Mouse (Mus musculus): ENCODE measurements around the gene Tmem131. TPM values are rescaled to one million over a fixed set of nuclear protein-coding genes. Genes with fewer than 3 reads are reported as not detected.

Gene Tmem131
- polyA plus RNA-seq, 1 experiment from 2014 or later, result 12.2 TPM

DNA sequence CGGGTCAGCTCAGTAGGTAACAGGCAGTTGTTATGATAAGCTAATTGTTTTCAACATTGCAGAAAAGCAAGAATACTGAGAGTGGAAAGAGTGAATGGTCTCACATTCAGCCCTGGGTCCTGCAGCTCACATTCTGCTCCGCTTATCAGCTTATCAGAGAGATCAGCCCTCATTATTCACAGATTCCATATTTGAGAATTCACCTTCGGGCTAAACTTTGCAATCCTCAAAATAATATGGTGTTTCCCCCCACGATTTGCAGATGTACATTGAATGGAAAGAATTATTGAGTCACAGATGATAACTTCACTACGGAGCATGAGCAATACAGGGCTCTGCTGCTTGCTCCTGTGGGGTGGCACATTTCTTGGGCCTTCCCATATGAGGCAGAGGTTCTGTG, 174.7 kb downstream of the Tmem131 start:
- H3K9ac ChIP-seq (ENCODE audit: low read length), result no peak overlapping the region
- no peak overlapping the region for H3K4me3 ChIP-seq (ENCODE audit: low read depth, low read length)
- ATAC-seq (no peak), DNase-seq (ENCODE audit: low spot score) (no peak)
- no peaks in the 10 kb centered on the region for H3K9me3 ChIP-seq (replicated peaks; ENCODE audit: control insufficient read depth, low read length)
- H3K27me3 ChIP-seq (replicated peaks; ENCODE audit: control insufficient read depth, insufficient read depth, low read length), result no peaks in the 10 kb centered on the region
- 84% methylated on average over 5 of the region's 5 CpGs for WGBS
- no peak overlapping the region; the same call in 1 of the 2 replicates for H3K27ac ChIP-seq (ENCODE audit: low read depth, low read length)
- no peaks in the 10 kb centered on the region for H3K36me3 ChIP-seq (ENCODE audit: control insufficient read depth, insufficient read depth, low read length)
- 0 out of 2 replicates have a peak, but pooled peaks cover 3% of the 10 kb centered on the region for H3K4me1 ChIP-seq (ENCODE audit: control insufficient read depth, insufficient read depth, low read length)
- H3K4me2 ChIP-seq (ENCODE audit: low read length), result no peak overlapping the region

DNA sequence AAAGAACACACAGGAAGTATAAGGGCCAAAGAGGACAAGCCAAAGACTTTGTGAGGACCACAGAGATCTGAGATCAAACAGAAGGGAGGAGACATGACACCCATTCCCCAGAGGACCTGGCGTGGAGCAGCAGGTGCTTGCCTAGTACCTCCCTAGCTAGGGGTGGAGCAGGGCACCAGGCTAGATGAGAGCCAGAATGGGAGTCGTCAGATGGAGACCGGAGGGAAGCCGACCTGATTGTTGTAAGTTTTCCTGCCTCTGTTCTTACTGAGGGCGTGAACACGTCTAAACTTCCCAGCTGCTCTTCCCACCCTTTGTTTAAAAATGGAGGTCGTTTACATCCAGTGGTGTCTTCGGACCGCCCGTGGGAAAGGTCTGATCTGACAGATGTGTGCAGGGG, 176.1 kb downstream of the Tmem131 start:
- Histone ChIP-seq H3K27ac (ENCODE audit: low read depth, low read length) (no peak overlapping the region), H3K27me3 (replicated peaks; ENCODE audit: control insufficient read depth, insufficient read depth, low read length) (no peaks in the 10 kb centered on the region), H3K9me3 (replicated peaks; ENCODE audit: control insufficient read depth, low read length) (no peaks in the 10 kb centered on the region), H3K4me2 (ENCODE audit: low read length) (no peak overlapping the region), H3K36me3 (ENCODE audit: control insufficient read depth, insufficient read depth, low read length) (no peaks in the 10 kb centered on the region), H3K4me3 (ENCODE audit: low read depth, low read length) (no peak overlapping the region), H3K4me1 (ENCODE audit: control insufficient read depth, insufficient read depth, low read length) (0 out of 2 replicates have a peak, but pooled peaks cover 3% of the 10 kb centered on the region), H3K9ac (ENCODE audit: low read length) (no peak overlapping the region)
- DNase-seq (ENCODE audit: low spot score) (no peak), ATAC-seq (no peak)
- 53% methylated on average over 10 of the region's 10 CpGs for WGBS

DNA sequence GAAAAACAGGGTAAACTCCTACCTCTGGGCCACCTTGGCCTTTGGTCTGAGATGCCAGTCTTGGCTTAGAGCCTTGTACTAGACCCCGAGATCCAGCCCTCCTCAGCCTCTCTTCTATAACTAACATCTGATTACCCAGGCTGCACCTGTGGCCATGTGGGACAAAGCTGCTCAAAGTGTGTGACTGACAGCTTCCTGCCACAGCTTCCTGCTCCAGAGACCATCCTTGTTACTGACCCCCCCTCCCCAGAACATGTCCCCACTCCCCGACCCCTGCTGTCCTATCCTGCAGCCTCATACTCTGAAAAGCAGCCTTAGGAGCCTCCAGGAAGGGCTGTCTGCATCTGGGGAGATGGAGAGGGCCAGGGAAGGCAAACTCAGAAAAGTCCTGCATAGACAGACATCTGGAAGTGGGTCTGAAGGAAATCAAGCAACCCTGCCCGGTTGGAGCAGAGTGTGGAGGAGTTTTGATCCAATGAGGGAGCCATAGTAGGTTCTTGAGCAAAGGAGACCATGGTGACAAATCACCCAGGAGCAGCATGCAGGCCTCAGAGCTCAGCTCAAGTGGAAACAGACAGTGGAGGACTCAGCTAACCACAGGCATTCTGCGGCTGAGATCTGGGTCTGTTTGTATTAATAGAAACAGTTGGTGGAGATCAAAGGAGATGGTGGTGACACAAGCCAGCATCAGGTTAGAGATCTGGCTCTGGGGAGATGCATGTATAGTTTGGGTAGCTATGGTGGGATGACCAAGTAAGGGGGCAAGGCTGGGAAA, 176.8 kb downstream of the Tmem131 start:
- no peak overlapping the region for H3K9ac ChIP-seq (ENCODE audit: low read length)
- DNase-seq (ENCODE audit: low spot score) (no peak), ATAC-seq (no peak)
- H3K36me3 ChIP-seq (ENCODE audit: control insufficient read depth, insufficient read depth, low read length), result no peaks in the 10 kb centered on the region
- WGBS, result 75% methylated on average over 4 of the region's 4 CpGs
- no peak overlapping the region for H3K4me3 ChIP-seq (ENCODE audit: low read depth, low read length)
- no peaks in the 10 kb centered on the region for H3K27me3 ChIP-seq (replicated peaks; ENCODE audit: control insufficient read depth, insufficient read depth, low read length)
- H3K4me2 ChIP-seq (ENCODE audit: low read length), result no peak overlapping the region
- no peak overlapping the region for H3K27ac ChIP-seq (ENCODE audit: low read depth, low read length)
- 0 out of 2 replicates have a peak, but pooled peaks cover 3% of the 10 kb centered on the region for H3K4me1 ChIP-seq (ENCODE audit: control insufficient read depth, insufficient read depth, low read length)
- H3K9me3 ChIP-seq (replicated peaks; ENCODE audit: control insufficient read depth, low read length), result no peaks in the 10 kb centered on the region

DNA sequence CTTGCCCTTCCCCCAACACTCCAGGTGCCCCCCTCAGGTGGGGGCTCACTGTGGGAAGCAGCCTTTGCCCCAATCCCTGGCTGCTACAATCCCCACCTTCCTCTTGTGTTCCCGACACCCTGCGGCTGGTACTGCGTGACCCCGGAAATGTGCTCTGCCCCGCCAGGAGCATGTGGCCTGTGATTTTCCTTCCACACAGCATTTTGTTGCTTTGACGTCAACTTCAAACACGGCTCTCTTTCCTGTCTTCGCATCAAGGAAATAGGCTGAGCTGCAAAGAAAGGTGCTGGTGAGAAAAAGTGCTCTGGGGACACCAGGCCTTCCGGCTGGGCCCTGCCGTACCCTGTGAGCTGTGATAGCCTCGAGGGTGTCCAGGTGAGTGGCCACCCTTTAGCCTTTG, 181.9 kb downstream of the Tmem131 start, which contains the start of gene Zap70:
TSS of gene Zap70 (plus strand) at position 231 of the 400 bp plus-strand sequence.
- Histone ChIP-seq H3K4me1 (ENCODE audit: control insufficient read depth, insufficient read depth, low read length) (no peaks in the 10 kb centered on the region), H3K9me3 (replicated peaks; ENCODE audit: control insufficient read depth, low read length) (no peaks in the 10 kb centered on the region), H3K27ac (ENCODE audit: low read depth, low read length) (no peak within 1 kb of the TSS), H3K4me2 (ENCODE audit: low read length) (no peak within 1 kb of the TSS), H3K4me3 (ENCODE audit: low read depth, low read length) (no peak within 1 kb of the TSS), H3K9ac (ENCODE audit: low read length) (no peak within 1 kb of the TSS), H3K27me3 (replicated peaks; ENCODE audit: control insufficient read depth, insufficient read depth, low read length) (no peaks in the 10 kb centered on the region), H3K36me3 (ENCODE audit: control insufficient read depth, insufficient read depth, low read length) (no peaks in the 10 kb centered on the region)
- ATAC-seq (no peak), DNase-seq (ENCODE audit: low spot score) (no peak)
- WGBS, result 90% methylated on average over 11 of the region's 11 CpGs

DNA sequence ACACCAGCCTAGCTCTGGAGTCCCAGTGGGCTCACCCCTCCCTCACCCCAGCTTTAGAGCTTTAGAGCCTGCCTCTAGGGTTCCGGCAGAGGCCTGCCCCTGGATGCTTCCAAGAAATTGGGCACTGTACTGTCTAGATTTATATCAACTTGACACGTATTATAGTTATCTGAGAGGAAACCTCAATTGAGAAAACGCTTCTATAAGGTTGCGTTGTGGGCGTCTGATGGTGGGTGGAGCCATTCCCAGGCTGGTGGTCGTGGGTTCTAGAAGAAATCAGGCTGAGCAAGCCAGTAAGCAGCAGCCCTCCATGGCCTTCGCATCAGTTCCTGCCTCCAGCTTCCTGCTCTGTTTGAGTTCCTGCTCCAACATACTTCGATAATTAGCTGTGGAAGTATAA, 182.4 kb downstream of the Tmem131 start:
- Histone ChIP-seq H3K4me3 (ENCODE audit: low read depth, low read length) (no peak overlapping the region), H3K4me1 (ENCODE audit: control insufficient read depth, insufficient read depth, low read length) (no peaks in the 10 kb centered on the region), H3K27ac (ENCODE audit: low read depth, low read length) (no peak overlapping the region), H3K36me3 (ENCODE audit: control insufficient read depth, insufficient read depth, low read length) (no peaks in the 10 kb centered on the region), H3K4me2 (ENCODE audit: low read length) (no peak overlapping the region), H3K27me3 (replicated peaks; ENCODE audit: control insufficient read depth, insufficient read depth, low read length) (no peaks in the 10 kb centered on the region), H3K9ac (ENCODE audit: low read length) (no peak overlapping the region), H3K9me3 (replicated peaks; ENCODE audit: control insufficient read depth, low read length) (no peaks in the 10 kb centered on the region)
- WGBS, result 87% methylated on average over 8 of the region's 8 CpGs
- DNase-seq (ENCODE audit: low spot score) (no peak), ATAC-seq (no peak)

DNA sequence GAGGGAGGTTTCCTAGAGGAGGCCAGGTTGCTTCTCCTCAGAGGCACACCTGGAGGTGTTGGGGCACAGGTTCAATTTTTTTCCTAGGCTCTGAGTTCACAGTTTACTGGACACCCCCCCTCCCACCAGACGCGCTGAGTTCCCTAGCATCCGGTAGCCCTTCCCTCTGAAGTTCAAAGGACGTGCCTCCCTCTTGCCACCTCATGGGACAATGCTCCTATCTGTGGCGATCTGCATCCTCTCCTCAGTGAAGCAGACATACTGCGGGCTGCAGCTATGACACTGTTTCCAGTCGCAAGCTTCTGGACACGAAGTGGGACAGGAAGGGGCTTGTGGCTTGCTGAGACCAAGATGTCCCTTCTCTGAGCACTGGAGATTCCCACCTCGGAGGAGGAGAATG, 183.1 kb downstream of the Tmem131 start:
- Histone ChIP-seq H3K9me3 (replicated peaks; ENCODE audit: control insufficient read depth, low read length) (no peaks in the 10 kb centered on the region), H3K27me3 (replicated peaks; ENCODE audit: control insufficient read depth, insufficient read depth, low read length) (no peaks in the 10 kb centered on the region), H3K4me1 (ENCODE audit: control insufficient read depth, insufficient read depth, low read length) (no peaks in the 10 kb centered on the region), H3K36me3 (ENCODE audit: control insufficient read depth, insufficient read depth, low read length) (no peaks in the 10 kb centered on the region), H3K9ac (ENCODE audit: low read length) (no peak overlapping the region), H3K27ac (ENCODE audit: low read depth, low read length) (no peak overlapping the region), H3K4me3 (ENCODE audit: low read depth, low read length) (no peak overlapping the region), H3K4me2 (ENCODE audit: low read length) (no peak overlapping the region)
- WGBS, result 92% methylated on average over 9 of the region's 9 CpGs
- ATAC-seq (no peak), DNase-seq (ENCODE audit: low spot score) (no peak)

DNA sequence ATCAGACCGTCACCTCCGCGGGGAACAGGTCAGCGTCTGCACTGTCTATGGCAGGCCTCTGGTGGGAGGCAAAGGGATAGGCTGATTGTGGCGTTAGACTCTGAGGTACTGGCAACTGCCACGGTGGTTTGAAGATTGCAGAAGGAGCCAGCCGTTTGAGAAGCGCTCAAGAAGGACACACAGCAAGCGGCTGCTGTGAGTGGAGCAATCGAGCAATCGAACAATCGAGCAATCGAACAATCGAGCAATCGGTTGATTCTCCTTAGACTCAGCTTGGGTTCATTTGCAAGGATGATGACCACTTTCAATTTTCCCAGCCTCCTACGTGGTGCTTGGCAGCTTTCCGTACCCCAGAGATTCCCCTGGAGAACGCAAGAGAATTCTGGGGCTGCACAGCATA, 184.4 kb downstream of the Tmem131 start:
- no peak overlapping the region for H3K4me2 ChIP-seq (ENCODE audit: low read length)
- no peak overlapping the region for H3K4me3 ChIP-seq (ENCODE audit: low read depth, low read length)
- 89% methylated on average over 18 of the region's 18 CpGs for WGBS
- no peaks in the 10 kb centered on the region for H3K4me1 ChIP-seq (ENCODE audit: control insufficient read depth, insufficient read depth, low read length)
- no peaks in the 10 kb centered on the region for H3K9me3 ChIP-seq (replicated peaks; ENCODE audit: control insufficient read depth, low read length)
- no peaks in the 10 kb centered on the region for H3K36me3 ChIP-seq (ENCODE audit: control insufficient read depth, insufficient read depth, low read length)
- no peaks in the 10 kb centered on the region for H3K27me3 ChIP-seq (replicated peaks; ENCODE audit: control insufficient read depth, insufficient read depth, low read length)
- H3K9ac ChIP-seq (ENCODE audit: low read length), result no peak overlapping the region
- no peak overlapping the region for H3K27ac ChIP-seq (ENCODE audit: low read depth, low read length)
- DNase-seq (ENCODE audit: low spot score) (no peak), ATAC-seq (no peak)

DNA sequence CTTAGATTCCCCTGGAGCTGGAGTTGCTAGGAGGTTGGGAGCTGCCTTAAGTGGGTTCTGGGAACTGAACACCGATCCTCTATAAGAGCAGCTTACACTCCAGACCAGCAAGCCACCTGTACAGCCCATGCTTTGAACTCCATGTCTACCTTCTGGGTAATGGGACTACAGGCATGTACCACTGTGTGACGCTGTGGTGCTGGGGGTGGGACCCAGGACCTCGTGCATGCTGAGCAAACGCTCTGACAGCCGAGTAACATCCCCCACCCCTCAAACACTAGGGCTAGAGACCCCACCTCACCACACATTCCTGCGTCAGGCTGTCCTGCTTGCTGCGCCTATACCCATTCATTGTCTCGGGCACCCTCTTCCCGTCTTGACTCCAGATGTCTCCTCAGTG, 184.9 kb downstream of the Tmem131 start:
- WGBS, result 88% methylated on average over 9 of the region's 9 CpGs
- Histone ChIP-seq H3K9me3 (replicated peaks; ENCODE audit: control insufficient read depth, low read length) (no peaks in the 10 kb centered on the region), H3K9ac (ENCODE audit: low read length) (no peak overlapping the region), H3K27ac (ENCODE audit: low read depth, low read length) (no peak overlapping the region), H3K27me3 (replicated peaks; ENCODE audit: control insufficient read depth, insufficient read depth, low read length) (no peaks in the 10 kb centered on the region), H3K4me3 (ENCODE audit: low read depth, low read length) (no peak overlapping the region), H3K4me2 (ENCODE audit: low read length) (no peak overlapping the region), H3K4me1 (ENCODE audit: control insufficient read depth, insufficient read depth, low read length) (no peaks in the 10 kb centered on the region), H3K36me3 (ENCODE audit: control insufficient read depth, insufficient read depth, low read length) (no peaks in the 10 kb centered on the region)
- ATAC-seq (no peak), DNase-seq (ENCODE audit: low spot score) (no peak)

DNA sequence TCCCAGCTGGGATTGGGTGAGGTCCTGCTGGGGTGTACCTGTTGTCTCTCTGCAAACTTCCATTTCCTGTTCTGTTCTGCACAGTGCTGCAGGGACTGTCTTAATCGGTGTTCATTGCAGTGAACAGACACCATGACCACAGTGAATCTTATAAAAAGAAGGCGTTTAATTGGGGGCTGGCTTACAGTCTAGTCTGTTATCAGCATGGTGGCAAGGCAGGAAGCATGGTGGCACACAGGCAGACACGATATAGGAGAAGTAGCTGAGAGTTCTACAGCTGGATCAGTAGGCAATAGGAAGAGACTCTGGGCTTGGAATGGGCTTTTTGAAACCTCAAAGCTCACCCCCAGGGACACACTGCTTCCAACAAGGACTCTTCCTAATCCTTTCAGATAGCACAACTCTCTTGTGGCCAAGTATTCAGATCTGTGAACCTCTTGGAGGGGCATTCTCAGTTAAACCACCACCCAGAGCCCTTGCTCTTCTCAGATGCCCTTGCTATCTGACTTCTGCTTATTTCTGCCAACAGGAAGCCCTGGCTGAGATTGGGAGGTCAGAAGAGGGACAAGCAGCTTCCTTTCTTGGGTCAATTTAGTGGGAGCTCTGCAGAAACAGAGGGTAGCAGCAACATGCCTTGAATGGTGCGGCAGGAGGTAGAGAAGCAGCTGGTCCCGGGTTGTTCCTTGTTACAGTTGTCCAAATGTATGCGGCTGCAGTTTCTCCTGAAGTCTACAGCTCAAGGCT, 189.4 kb downstream of the Tmem131 start:
- H3K4me1 ChIP-seq (ENCODE audit: control insufficient read depth, insufficient read depth, low read length), result no peaks in the 10 kb centered on the region
- no peak overlapping the region for H3K27ac ChIP-seq (ENCODE audit: low read depth, low read length)
- no peak overlapping the region for H3K9ac ChIP-seq (ENCODE audit: low read length)
- 84% methylated on average over 6 of the region's 6 CpGs for WGBS
- DNase-seq (ENCODE audit: low spot score), result no peak
- no peak overlapping the region for H3K4me3 ChIP-seq (ENCODE audit: low read depth, low read length)
- no peaks in the 10 kb centered on the region for H3K36me3 ChIP-seq (ENCODE audit: control insufficient read depth, insufficient read depth, low read length)
- no peak overlapping the region for H3K4me2 ChIP-seq (ENCODE audit: low read length)
- no peaks in the 10 kb centered on the region for H3K9me3 ChIP-seq (replicated peaks; ENCODE audit: control insufficient read depth, low read length)
- no peak for ATAC-seq
- H3K27me3 ChIP-seq (replicated peaks; ENCODE audit: control insufficient read depth, insufficient read depth, low read length), result no peaks in the 10 kb centered on the region
